Mouse (Mus musculus): ENCODE results near the gene Gm11568.
"Not testable (repeated sequence)": the region's sequence is repeated elsewhere in the genome, so short reads cannot be mapped to it uniquely, and the experiment has no call there.

Gm11568 gene

GRCm38 (mm10) chr11:99857617-99858016 lies at the start of gene Gm11568:
Gm11568 (plus strand) TSS chr11:99857917.
- DNase-seq (ENCODE audit: low spot score in 2 of 2), result no peak

DNA sequence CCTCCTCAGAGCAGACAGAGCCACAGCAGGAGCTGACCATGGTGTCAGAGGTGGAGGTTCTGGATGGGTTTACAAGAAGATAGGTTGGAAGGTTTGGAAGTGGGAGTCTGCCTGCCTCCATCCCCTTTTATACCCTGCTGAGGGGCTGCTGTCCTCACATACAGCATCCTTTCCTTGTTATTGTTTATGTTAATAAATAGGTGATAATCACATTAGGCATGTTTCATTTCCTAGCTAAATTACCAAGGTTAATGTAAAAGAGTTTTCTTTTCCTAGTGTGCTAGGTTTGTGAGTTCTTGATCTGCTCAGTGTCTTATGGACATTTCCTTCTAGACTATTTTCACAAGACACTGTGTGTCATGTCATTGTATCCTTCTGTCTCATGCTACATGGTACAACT lies 47.9 kb upstream of the Gm11568 start, which contains the start of gene Krtap4-13:
Gene Krtap4-13, minus strand, starts transcription at position 101 of the 400 bp plus-strand sequence.
- not testable (repeated sequence) for DNase-seq (ENCODE audit: low spot score in 2 of 2)

DNA sequence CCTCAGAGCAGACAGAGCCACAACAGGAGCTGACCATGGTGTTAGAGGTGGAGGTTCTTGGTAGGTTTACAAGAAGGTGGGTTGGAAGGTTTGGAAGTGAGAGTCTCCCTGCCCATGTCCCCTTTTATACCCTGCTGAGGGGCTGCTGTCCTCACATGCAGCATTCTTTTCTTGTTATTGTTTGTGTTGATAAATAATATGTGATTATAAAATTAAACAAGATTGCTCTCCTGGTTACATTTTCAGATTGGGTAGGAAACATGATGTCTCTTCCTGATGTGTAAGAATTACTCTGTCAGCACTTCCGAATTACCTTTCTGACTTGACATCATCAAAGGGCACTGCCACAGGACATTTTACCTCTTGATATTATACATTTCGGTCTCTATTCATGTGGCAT lies 42.2 kb upstream of the Gm11568 start, which contains the start of gene Gm11564:
Gene Gm11564, minus strand, starts transcription at position 101 of the 400 bp plus-strand sequence.
- not testable (repeated sequence) for DNase-seq (ENCODE audit: low spot score in 2 of 2)

- no peak for DNase-seq (ENCODE audit: low spot score in 2 of 2)
These were observed 19.8 kb upstream of the Gm11568 start, which contains the start of gene 2300003K06Rik for GRCm38 (mm10) chr11:99837966-99838365. 2300003K06Rik (minus strand) TSS chr11:99838066.

DNA sequence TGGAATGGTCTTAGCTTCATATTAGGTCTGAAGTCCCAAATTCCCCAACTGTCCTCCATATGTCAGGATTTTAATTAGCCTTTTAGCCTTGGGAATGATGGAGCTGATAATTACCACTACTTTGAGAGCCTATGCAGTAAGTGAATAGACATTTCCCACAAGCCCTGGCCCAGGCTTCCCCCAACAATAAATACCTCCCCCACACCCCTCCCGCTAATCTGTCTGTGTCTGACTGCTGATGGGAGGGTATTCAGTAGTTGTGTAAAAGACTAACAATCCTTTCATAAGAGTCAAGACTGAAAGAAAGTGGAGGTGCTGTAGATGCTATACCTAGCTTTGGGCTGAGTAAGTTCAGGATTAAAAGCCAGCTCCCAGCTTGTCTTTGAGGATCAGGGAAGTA lies 15.5 kb upstream of the Gm11568 start:
- DNase-seq (ENCODE audit: low spot score in 2 of 2), result no peak

DNA sequence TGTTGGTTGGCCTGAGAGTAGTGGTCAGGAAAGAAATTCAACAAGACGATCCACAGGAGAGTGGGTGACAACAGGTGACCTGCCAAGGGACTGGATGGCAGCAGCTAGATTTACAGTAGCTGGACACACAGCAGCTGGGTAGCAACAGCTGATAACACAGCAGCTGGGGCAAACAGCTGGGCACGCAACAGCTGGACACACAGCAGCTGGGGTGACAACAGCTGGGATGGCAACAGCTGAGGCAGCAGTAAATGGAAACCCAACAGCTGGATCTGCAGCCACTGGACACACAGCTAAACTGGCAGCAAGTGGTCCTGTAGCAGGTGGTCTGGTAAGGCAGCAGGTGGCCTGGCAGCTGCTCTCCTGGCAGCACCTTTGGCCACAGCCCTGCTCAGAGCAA lies 11.0 kb upstream of the Gm11568 start:
- no peak for DNase-seq (ENCODE audit: low spot score in 2 of 2)

GRCm38 (mm10) chr11:99851508-99851907 lies 6.2 kb upstream of the Gm11568 start, which contains the start of gene Krtap4-16:
Krtap4-16 (minus strand) TSS chr11:99851608.
- DNase-seq (ENCODE audit: low spot score in 2 of 2), result no peak

GRCm38 (mm10) chr11:99854121-99854520 lies 3.6 kb upstream of the Gm11568 start:
- no peak for DNase-seq (ENCODE audit: low spot score in 2 of 2)

- DNase-seq (ENCODE audit: low spot score in 2 of 2), result no peak
These were observed 1.0 kb downstream of the Gm11568 start for GRCm38 (mm10) chr11:99858761-99859160.

DNA sequence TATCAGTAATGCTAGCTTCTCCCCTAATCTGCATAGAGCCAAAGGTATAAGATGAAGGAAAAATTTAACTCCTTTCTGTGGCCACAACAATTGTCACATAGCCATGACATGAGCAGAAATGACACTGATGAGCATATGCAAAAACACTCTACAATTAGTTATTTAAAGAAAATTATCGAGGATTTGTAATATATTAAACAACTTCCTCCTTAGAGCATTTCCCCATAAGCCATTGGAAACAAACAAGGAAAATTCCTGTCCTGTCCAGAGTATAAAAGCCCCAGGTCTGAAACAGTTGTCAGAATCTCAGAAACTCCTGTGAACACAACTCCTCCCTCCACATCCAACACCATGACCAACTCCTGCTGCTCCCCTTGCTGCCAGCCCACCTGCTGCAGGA lies 6.5 kb downstream of the Gm11568 start, which contains the start of gene Gm11559:
Gene Gm11559, plus strand, starts transcription at position 301 of the 400 bp plus-strand sequence.
- not testable (repeated sequence) for DNase-seq (ENCODE audit: low spot score in 2 of 2)

DNA sequence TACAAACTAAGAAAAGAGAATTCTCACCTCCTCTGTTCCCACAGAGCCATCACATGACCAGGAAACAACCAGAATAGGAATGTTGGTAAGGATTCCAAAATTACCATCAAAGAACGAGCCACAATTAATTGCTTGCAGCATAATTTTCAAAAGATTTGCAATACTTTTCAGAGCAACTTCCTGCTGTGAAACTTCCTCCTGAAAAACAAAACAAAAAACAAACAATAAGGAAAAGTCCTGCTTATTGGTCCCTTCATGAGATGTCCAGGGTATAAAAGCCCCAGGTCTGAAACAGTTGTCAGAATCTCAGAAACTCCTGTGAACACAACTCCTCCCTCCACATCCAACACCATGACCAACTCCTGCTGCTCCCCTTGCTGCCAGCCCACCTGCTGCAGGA lies 15.4 kb downstream of the Gm11568 start, which contains the start of gene Krtap9-1:
Gene Krtap9-1, plus strand, starts transcription at position 301 of the 400 bp plus-strand sequence.
- DNase-seq (ENCODE audit: low spot score in 2 of 2), result not testable (repeated sequence)

DNA sequence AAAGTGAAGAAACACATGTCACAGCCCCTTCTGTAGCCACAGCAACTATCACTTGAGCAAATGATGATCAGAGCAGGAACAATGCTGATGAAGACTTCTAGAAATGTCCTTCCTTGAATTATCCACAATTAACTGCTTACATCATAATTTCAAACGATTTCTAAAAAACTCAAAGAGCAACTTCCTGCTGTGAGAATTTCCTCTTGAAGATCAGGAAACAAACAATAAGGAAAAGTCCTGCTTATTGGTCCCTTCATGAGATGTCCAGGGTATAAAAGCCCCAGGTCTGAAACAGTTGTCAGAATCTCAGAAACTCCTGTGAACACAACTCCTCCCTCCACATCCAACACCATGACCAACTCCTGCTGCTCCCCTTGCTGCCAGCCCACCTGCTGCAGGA lies 21.2 kb downstream of the Gm11568 start, which contains the start of gene Gm11567:
Gene Gm11567, plus strand, starts transcription at position 301 of the 400 bp plus-strand sequence.
- not testable (repeated sequence) for DNase-seq (ENCODE audit: low spot score in 2 of 2)

- DNase-seq (ENCODE audit: low spot score in 2 of 2), result no peak
These were observed 49.9 kb downstream of the Gm11568 start, which contains the start of gene Krtap31-1 for GRCm38 (mm10) chr11:99907620-99908019. Krtap31-1 (plus strand) TSS chr11:99907920.

Measured in frontal cortex, postnatal 25 days (tissue).